ENCODE assay signal across 8 mouse cellular contexts in the genomic region with DNA sequence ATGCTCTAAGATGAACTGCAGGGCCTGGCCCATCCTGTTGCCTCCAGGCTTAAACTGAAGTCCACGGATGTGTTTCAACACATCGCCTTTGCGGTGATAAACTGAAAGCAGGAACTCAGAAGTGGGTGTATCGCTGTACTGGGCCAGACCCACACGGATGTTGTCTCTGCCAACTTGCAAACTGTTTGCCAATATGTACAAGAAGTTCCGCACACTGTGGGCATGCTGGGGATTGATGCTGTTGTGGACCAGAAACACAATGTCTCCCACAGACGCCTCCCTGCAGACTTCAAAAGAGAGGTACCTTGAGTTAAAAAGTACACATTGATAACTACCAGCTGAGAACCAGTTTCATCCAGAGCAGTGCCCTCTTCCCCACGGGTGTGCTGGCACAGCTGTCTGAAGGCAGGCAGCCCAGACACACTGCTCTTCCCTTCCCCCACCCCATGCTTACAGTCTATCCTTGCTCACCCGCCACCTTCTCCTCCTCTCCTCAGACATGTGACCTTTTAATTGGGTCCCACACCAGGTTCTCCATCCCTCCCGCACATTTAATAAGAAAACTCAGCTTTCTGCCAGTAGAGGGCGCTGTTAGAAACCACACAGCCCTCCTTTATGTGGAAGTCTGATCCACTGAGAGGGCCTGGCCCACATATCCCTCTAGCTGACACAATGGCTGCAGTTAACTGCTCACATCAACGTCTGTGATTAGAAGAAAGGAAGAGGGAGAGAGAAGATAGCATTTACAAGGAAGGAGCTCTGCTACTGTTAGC. TPM values are rescaled to one million over a fixed set of nuclear protein-coding genes. Genes with fewer than 3 reads are reported as not detected.
DNase-seq lines count a peak whose midpoint lies in the region; ATAC-seq and TF ChIP-seq lines count a peak whose summit lies in the region.

No protein-coding gene starts in this region.

- no peak overlapping the region for H3K9ac ChIP-seq in midbrain, embryonic 14.5 days (replicated peaks; ENCODE audit: low read length)

- H3K27ac ChIP-seq in midbrain, embryonic 14.5 days (replicated peaks; ENCODE audit: low read depth, low read length), result no peak overlapping the region

- no peaks in the 10 kb centered on the region for H3K9me3 ChIP-seq in midbrain, embryonic 14.5 days (ENCODE audit: control insufficient read depth, low read length)

- TF ChIP-seq CTCF in brain, embryonic 14.5 days (IDR thresholded peaks at IDR 0.05; ENCODE audit: borderline replicate concordance, extremely low read depth, insufficient read depth, insufficient read length), result peak; percentile 65; the same call in 1 of the 2 replicates

- no peaks in the 10 kb centered on the region for H3K4me1 ChIP-seq in midbrain, embryonic 14.5 days (ENCODE audit: control insufficient read depth, insufficient read depth, low read length)

- no peaks in the 10 kb centered on the region for H3K36me3 ChIP-seq in midbrain, embryonic 14.5 days (ENCODE audit: control insufficient read depth, insufficient read depth, low read length)

- no peak overlapping the region for H3K4me2 ChIP-seq in midbrain, embryonic 14.5 days (ENCODE audit: low read length)

- H3K27me3 ChIP-seq in midbrain, embryonic 14.5 days (ENCODE audit: control insufficient read depth, insufficient read depth, low read length), result no peaks in the 10 kb centered on the region

- no peak for TF ChIP-seq POLR2A in brain, embryonic 14.5 days (IDR thresholded peaks at IDR 0.05; ENCODE audit: borderline replicate concordance, extremely low read depth, insufficient read depth, insufficient read length, poor library complexity, severe bottlenecking)

- no peak for DNase-seq in frontal cortex, postnatal 14 days (ENCODE audit: low spot score in 2 of 2)
- peak; percentile 42 for DNase-seq in CD4-positive helper T cell, adult 2 months (ENCODE audit: low read depth, low spot score)
- DNase-seq in brain, embryonic 14.5 days (ENCODE audit: low read depth), result peak; percentile 74
- DNase-seq in gastrocnemius, postnatal 14 days, result peak; percentile 32
- DNase-seq in layer of hippocampus, postnatal 10 days (ENCODE audit: low spot score in 2 of 2), result peak; percentile 37 to 43
- peak; percentile 76 for DNase-seq in midbrain, embryonic 14.5 days
- DNase-seq in thymus, postnatal 14 days, result peak; percentile 26

- 61% methylated on average over 12 of the region's 12 CpGs for WGBS in midbrain, embryonic 14.5 days

- intact Hi-C loops in gastrocnemius, postnatal 14 days (cut with DNase I; ENCODE audit: low total_unique reads), result no loop called here

- ATAC-seq in frontal cortex, adult (ENCODE audit: low TSS enrichment), result peak; percentile 41; the same call in 1 of the 2 replicates
- no peak for ATAC-seq in midbrain, embryonic 14.5 days (ENCODE audit: low FRiP score, low TSS enrichment)

- H3K4me3 ChIP-seq in midbrain, embryonic 14.5 days (replicated peaks; ENCODE audit: low read depth, low read length), result no peak overlapping the region

RNA-seq across cellular contexts. Expression of gene Col6a4, which starts 16.1 kb away (rescaled TPM):
- 2.1 TPM in 2 replicates for polyA plus RNA-seq in brain, embryonic 14.5 days (2012; rRNA removed)
- total RNA-seq in gastrocnemius, postnatal 14 days (2021), result under 1 TPM; 0.07 to 0.08 TPM
- total RNA-seq in layer of hippocampus, postnatal 10 days (2021), result 1 to 10 TPM in 1 of 2 experiments, under 1 TPM in 1; 0.96 to 1.9 TPM
- polyA plus RNA-seq in midbrain, embryonic 14.5 days (2014; fragmentation: Nextera tagmentation; extraction: Ambion mirVana), result 0.38 and 0.81 TPM in 2 replicates

Comparison
In these comparisons a context has a peak if more than half of its experiments do, and no peak if none do; other contexts are left out.
1. DNase-seq: peak in CD4-positive helper T cell, adult 2 months (single experiment), brain, embryonic 14.5 days (single experiment), gastrocnemius, postnatal 14 days (single experiment), layer of hippocampus, postnatal 10 days (2 of 2), midbrain, embryonic 14.5 days (single experiment) and thymus, postnatal 14 days (single experiment); none in frontal cortex, postnatal 14 days (0 of 2).